Mouse (Mus musculus) cerebellum, postnatal 25 days (tissue): Measurements from ENCODE around the gene Elmo1.
A peak's percentile ranks its signal among the peaks of the same experiment; 100 is the strongest.

Experiments used
- DNase-seq, 2 experiments: peaks; one replicate each; pipeline ENCODE4 v3.0.0; 2021; ENCODE audit warnings: mixed read lengths in 2 of 2

Gene Elmo1

DNA sequence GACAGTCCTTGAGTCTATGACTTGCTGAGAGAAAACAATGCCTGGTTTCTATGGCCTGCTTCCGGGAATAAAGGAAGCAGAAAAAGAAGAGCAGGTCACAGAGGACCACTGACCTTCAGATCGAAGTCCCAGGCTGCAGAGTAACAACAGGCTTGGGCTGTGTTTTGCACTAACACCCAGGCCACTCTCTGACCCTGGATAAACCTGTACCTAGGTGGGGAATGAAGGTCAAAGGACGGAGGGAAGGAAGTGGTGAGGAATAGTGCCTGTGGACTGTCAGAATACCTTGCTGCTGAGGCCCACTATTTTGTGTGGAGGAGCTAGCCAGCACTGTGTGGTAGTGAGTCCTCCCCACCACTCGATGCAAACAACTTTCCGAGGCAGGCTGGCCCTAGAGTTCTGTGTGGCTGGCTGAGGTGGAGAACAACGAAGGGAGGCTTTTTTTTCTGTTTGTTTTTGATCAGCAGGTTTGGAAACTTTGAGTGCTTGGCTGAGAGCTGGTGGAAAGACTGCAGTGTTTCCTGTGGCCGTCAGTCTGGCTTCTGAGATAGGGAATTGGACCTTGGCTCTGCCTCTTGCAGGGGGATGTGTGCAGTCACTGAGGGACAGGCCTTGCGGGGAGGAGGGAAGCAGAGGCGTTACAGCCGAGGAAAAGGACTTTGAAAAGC lies 83.7 kb downstream of the Elmo1 start:
- DNase-seq = no peak

DNA sequence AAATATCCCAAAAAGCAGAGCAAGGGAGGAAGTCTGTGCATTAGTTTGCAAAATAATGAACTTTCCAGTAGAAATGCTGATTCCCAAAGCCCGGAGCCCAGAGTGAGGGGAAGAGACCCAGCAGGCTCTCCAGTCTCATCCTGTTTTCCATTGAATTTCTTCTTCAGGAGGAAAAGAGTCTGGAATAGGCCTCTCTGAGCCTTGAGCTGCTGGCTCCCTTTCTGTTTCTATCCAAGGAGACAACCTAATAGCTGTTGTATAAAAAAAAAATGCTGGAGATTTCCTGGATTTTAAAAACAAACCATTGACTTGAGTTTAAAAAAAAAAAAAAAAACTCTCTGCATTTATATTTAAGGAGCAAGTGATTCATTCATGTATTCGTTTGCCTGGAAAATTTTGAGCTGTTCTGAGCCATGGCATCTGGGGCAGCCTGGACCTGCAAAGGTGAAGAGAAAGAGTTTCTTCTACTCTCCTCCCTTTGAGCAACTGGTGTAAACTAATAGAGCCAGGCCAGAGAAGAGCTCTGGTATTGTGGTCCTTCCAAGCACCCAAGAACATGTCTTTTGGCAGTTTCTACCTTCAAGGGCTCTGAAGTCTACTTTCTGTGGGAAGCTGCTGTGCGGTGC lies 84.4 kb downstream of the Elmo1 start:
- no peak for DNase-seq

DNA sequence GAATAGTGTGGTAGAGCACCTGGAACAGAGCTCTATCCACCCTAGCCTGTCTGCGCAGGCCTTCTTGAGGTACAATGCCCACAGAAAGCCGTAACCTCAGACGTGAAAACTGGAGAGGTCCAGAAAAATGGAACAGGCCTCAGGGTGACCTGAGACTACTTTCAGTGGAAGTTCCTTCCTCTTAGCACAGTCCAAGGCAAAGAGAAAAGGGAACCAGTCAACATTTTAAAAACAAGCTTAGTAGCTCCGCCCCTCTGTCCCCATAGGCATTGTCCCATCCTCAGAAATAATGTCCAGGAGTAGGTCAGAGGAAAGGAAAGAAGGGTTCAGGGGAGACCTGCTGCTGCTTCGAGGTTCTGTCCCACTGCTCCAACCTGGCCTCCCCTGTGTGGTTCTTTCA lies 90.3 kb downstream of the Elmo1 start:
- no peak for DNase-seq

DNA sequence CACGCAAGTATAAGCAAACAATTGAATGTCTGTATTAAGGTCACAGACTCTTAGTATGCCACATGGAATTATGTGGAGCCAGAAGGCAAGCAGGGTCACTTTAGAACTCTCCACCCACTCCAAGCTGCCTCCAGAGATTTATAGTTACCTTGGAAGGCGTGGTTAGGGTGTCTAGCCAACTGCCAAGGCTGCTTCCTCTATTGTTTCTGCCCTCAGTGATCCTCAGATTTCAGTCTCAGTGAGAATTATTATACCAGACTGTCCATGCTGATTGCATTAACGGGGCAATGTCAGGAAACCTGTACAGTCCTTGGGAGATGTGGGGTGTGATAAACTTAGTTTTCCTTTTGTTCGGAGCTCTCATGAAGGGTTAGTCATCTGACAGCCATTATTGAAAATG lies 90.9 kb downstream of the Elmo1 start:
- DNase-seq = no peak

DNA sequence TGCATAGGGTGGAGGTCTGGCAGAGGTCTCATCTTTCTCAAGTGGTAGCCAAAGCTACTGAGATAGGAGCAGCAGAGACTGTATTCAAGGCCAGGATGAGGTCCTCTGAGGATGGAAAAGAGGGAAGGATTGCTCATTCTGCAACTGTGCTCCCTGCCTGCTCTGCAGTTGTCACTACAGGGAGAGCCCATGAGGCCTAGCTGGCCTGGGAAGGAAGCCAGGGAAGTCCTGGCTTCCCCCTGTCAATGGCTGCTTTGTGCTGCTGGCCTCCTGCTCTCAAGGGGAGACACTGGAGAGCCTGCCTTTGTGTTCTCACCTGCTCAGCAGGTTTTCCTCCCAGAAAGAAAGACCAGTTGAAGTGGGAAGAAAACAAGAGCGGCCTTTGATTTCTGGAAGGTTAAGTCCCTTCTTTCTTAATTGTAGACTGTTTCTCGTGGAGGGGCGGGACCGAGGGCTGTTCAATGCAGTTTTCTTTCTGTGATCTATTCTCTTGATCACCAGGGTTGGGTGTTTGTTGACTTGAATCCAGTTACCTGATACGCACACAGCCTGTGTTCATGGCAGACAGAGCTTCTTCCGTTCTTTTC lies 91.9 kb downstream of the Elmo1 start:
- peak; percentile 24 to 54 for DNase-seq

DNA sequence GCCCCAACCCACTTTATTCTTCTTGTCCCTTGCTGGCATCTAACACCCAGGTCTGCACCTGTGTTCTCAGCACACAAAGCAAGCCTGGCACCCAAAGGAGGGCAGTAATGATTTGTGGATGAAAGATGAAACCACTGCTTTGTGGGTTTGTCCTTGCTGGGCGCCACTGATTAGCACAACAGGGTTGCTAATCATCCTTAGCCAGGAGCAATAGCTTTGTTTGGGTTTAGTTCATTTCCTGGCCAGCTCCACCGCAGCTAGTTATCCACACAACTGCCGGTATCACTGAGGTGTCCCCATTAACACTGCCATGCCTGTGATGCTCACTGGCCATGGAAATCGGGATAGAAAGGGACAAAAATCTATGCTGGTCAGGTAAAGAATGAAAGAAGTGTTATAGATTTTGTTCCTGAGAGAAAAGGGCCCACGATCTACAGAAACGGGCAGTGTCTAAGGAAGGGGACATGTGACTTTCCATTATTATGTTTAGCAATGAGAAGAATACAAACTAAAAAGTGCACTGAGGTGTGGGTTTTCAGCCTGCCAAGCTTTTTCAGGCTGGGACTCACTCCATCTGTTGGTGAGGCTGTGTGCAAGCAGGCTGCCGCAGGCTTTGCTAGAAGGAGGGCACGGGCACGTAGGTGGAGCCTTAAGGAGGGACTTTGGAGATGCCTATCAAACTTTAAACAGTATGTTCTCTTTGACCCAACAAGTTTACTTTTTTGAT lies 93.3 kb downstream of the Elmo1 start:
- peak; percentile 42 to 61 for DNase-seq

DNA sequence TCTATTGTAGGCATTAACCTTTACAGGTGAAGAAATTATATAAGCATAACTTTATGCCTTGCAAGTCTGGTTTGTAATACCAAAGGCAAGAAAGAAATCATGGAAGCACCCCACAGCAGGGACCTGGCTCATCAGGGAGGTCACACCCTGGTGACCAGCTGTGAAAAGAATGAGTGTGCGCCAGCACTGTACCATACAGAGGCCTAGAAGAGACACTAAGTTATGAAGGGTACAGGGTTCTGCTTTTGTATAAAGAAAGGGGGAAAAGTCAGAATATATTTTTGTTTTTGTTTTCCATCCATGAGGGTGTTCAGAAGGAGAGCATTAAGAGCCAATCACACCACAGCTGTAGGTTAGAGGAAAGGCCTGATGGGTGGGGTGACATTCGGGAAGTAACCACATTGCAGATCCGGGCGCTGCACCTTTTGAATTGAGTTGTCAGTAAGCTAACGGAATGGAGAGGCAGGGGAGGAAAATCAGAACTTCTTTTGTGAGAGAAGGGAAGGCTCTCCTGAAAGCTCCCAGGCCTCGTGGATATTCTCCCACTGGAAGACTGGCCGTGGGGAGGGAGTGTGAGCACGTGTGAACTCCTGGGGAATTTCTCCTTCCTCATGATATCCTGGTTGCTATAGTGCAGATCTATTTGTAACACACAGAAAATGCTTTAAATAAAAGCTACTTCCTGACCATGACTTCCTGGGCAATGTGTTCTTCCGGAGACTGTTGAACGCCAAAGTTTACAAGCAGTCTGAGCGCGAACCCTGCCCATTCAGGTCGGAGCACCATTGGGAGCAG lies 94.0 kb downstream of the Elmo1 start:
- DNase-seq = no peak

DNA sequence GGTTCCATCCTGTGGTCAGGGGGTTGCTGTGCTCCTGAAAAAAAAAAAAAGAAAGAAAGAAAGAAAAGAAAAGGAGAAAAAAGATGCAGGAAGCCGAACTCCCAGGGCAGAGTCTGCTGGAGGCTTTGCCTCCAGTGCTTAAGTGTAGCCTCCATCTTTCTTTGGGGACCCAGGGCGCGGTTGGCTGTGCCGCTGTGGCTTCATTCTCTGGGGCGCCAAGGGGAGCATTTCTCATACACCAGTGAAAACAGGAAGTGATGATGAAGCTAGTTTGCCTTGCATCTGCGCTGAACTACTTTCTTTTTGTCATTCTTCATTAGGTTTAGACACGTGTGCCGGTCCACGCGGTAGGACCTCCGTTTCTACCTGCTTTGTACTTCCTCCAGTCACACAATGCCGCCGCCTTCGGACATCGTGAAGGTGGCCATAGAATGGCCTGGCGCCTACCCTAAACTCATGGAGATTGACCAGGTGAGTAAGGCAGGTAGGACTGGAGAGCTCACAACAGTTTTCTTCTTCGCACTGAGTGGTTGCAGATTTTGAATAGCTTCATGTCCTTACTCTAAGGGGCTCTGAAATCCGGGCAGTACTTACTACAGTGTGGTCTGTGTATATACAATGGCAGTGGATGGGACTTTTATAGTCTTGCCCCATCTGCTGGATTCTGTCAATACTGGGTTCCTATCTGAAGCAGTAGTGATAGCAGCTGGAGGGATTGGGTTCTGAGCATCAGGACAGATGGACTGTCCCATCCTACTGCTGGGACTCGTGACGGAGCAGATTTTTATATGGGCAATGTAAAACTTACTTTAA lies 94.8 kb downstream of the Elmo1 start:
- DNase-seq = no peak

DNA sequence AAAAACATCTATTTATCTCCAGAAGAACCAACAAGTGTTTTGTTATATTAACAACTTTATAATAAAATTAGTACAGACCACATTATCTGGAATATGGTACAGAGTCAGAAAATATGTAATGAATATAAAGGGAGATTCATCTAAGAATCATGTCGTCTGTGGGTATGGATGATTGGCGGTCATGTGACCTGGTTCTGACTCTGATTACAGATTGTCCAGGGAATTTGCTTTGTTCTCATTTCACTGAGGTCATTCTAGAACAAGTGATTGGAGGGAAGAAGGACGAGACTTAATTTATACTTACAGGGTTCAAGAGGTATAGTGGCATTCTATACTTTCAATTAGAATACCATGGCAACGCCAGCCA lies 95.4 kb downstream of the Elmo1 start:
- no peak for DNase-seq

DNA sequence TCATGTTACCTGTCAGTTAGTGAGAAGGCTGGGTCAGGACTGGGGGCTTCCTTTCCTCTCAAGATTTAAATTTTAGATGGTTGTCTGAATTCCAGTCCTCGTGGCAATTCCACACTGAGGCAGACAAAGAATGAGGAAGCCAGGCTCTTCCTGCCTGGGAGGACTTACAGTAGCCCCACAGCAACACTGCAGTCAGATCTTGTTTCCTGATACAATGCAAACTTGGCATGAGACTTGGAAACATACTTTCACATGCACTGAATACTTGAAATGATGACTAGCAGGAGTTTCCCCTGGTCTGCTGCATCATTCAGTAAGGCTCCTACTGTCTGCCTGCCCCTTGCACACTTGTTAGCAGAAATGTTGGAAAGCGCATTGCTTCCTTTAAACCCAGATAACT lies 97.3 kb downstream of the Elmo1 start:
- DNase-seq = no peak

DNA sequence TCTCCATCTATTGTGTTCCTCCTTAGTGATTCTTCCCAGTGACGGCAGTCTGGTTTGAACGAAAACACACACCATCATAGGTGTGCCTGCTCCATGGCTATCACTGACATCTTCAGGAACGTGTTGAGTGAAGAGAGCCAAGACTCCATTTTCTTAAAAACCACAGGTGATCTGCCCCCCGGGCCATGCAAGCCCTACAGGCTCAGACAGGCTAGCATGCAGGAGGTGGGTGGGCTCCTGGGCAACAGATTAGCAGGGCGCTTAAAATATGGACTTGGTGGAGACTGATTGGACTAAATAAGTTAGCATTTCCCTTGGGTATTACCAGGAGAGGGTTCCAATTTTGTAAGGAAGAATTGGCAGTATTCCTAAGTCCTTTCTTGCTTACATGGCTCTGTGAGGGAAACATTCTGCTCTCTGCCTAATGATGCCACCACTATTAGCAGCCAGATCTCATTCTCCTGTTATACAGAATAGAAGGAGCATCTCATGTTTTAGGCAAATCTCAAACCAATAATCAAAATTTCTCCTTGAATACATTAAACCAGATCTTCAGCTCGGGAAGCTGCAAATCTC lies 101.7 kb downstream of the Elmo1 start:
- DNase-seq = no peak

DNA sequence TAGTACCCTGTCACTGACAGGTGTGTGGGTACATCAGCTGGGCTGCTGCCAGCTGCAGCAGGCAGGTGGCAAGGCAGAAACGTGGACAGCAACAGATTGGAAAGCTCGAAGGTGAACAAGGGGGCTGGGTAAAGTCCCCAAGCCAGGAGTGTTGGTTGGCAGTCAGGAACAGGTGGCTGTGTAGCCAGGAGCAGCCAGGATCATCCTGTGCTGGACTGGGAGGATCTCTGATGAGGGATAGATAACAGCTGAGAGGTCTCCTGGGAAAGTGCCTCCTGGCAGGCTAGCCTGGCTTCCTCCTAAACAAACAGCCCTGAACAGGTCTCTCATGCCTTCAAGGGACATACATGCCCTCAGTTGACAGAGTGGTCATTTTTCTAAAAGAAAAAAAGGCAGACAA lies 110.2 kb downstream of the Elmo1 start:
- no peak for DNase-seq

DNA sequence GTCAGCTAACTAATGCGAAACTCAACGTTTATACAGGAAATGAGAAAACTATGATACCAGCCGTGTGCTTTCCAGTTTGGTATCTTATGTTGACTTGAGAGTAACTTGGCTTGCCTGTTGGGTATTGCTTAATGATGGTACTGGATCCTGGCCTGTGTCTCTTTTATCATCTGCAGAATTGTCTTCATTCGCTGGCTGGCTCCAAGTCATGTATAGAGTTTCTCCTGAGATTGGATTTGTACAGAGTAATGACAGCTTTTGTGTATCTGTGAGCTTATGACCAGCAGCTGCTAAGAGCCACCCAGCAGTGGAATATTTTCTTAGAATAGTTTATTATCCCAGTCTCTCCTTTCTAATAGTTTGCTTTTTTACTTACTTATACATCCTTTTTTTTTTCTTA lies 112.2 kb downstream of the Elmo1 start:
- no peak for DNase-seq

DNA sequence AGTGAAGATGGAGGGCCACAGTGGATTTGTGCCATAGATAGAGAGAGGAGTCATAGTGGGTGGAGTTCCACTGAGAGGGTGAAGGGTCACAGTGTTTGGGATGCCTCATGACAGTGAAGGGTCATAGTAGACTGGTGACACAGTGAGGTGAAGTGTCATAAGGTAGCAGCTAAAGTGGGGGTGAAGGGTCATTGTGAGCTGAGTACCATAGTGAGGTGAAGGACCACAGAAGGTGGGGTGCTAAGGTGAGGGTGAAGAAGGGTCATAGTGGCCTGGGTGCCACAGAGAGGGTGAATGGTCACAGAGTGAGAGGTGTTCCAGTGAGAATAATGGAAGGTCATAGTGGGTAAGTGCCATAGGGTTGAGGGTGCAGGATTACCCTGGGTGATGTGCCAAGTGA lies 113.8 kb downstream of the Elmo1 start:
- no peak for DNase-seq

DNA sequence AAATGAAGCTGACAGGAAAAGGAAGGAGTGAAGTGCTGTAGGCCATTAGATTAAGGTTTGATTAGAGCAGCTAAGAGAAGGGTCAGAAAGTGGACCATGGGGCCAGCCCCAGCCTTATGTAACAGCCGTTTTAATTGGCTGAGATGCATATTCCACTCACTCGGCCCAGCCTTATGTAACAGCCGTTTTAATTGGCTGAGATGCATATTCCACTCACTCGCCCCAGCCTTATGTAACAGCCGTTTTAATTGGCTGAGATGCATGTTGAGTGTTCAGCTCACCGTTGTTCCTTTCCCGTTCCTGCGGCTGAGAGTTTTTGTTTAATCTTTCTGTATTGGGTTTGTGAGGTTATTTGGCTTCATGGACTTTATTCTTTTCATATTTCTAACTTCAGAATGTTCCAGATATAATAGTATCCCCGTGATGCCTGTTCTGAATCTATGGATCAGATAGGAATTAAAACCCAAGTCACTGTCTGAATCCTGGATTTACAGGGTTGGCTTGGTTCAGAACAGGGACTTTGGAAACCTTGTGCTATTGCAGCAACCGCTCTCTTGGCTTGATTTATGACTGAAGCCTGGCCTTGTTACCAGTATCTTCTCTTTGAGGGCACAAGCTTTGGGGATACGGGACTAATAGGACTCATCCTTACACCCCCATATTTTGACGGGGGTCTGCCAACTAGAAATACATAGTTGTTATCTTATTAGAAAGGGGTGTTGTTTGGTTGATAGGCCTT lies 114.8 kb downstream of the Elmo1 start:
- no peak for DNase-seq

DNA sequence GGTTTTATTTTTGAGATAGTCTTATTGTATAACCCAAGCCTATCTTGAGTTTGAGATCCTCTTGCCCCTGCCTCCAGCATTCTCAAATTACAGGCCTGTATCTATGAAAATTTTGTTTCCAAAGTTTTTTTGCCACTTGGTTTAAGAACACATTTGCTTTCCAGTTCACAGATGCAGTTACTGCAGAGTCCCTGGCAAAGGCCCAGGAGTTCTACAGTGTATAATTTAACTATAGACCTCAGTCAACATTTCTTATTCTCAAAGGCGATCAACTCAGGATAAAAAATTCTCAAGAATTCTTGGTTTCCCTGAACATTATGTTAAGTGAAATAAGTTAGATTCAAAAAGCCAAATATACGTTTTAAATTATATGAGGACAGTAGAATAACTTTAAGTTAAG lies 115.3 kb downstream of the Elmo1 start:
- DNase-seq = no peak

DNA sequence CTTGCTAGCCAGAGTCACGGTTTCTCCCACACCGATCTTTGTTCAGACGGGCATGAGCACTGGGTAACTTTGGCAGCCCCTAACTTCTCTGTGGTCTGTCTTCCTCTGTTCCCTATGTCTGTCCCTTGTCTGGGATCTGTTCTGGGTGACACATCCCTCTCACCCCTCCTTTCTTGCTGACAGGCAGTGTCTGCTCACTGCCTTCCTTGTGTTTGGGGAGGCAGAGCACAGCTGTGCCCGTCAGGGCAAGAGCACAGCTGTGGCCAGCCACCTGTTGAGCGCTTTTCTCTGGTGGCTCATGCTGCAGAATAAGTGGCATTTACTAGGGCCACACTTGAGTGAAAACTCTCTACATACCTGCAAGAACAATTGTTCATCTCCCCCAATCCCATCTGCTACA lies 116.7 kb downstream of the Elmo1 start:
- DNase-seq = no peak

DNA sequence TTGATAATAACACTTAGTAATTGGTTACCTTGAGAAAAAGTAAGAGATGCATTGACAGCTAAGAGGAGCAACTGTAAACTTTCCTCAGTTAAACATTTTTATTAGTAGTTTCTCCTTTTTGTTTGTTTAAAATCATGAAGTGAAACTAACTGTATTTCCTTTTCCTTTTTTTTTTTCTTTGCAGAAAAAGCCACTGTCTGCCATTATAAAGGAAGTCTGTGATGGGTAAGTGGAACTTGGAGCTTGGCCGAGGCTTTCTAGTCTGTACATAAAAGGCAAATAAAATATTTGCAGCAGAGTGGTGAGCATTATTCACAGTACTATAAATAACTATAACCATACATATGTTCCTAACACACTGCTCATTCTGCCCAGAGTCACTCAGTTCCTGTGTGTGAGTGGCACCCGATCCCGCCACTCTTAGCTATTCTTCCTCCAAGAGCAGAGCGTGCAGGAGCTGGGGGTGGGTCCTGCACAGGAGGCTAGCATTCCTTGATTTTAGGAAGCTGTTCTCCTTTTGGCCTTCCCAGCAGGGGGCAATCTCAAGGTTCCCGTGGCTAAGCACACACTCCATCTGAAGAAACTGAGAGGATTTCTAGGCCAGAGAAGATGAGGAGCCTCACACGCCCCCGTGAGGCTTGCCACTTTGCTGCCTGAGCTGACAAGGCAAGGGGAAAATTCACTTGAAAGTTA lies 117.7 kb downstream of the Elmo1 start:
- DNase-seq = no peak

DNA sequence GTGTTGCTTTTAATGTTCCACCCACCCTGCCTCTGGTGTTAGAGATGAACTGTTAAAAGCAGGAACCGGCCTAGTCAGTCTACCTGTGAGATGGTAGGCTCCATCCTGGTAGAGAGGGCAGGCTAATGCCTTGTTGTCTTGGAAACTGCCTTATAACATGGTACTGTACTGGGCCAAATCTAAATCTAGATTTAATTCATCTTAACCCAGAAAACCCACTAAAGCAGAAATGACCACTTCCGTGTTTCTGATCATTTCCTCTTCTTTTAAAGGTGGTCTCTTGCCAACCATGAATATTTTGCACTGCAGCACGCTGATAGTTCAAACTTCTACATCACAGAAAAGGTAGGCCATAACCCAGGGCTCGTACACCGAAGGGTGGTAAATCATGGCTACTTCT lies 118.5 kb downstream of the Elmo1 start:
- no peak for DNase-seq

DNA sequence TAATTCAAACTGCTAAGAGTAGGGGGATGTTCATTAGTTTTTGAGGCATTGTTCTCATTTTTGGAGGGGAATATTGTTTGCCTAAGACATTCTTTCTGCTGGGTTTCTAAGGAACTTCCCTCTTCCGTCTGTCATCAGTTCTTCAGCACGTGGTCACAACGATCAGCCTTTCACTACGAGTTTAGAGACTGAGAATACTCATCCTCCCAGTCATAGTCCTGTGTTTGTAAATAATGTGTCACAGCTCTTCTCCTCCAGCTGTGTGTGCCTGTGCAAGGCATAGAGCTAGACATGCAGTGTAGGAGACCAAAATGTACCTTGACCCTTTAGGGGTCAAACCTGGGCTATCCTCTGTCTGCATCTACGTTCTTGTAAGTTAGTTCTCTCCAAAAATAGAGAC lies 121.4 kb downstream of the Elmo1 start:
- no peak for DNase-seq

DNA sequence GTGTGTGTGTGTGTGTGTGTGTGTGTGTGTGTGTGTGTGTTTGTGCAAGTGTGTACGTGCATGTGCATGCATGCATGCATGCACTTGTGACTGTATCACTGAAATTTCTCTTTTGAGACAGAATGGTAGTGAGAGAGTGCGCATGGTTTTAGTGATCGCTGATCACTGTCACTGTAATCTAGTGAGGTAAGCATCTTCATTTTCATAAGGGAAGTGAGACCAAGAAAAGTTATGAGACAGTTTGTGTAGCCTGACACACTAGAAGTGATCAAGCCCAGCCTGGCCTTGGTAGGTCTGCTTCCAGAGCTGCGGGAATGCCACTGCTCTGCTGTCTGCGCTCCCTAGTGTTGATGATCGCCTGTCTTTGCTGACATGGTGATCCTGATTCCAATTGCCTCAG lies 122.3 kb downstream of the Elmo1 start:
- DNase-seq = no peak
